Mouse (Mus musculus) hindbrain, embryonic 11.5 days (tissue): ENCODE measurements at regions not wholly inside any gene's neighbourhood (a gene's known extent, or its start where the extent isn't known, plus 50 kb on each side); places are given as distances from the start of the nearest gene placed in this dataset.

ENCODE experiments used
- ATAC-seq: fragments of 200-750 bp; cut with Nextera tagmentation; 2 replicates; pipeline ENCODE4 v1.8.0; 2017; ENCODE audit warnings: mild to moderate bottlenecking, moderate TSS enrichment, moderate library complexity; ENCODE audit not compliant: low FRiP score
- DNase-seq: peaks from one replicate; pipeline ENCODE4 v3.0.0-alpha.2; 2015; ENCODE audit warnings: low spot score
- H3K27ac ChIP-seq: fragments of 300-500 bp; sonication (generic); 2 replicates; pipeline ENCODE4 v1.5.1; 2014; ENCODE audit warnings: mild to moderate bottlenecking, low read depth, low read length
- H3K27me3 ChIP-seq: fragments of 300-500 bp; sonication (generic); 2 replicates; pipeline ENCODE4 v1.6.1; 2014; ENCODE audit warnings: mild to moderate bottlenecking, low read length, moderate library complexity, mixed read lengths; ENCODE audit not compliant: control insufficient read depth, insufficient read depth
- H3K36me3 ChIP-seq: fragments of 300-500 bp; sonication (generic); 2 replicates; pipeline ENCODE4 v1.6.1; 2014; ENCODE audit warnings: mild to moderate bottlenecking, low read length, moderate library complexity, mixed read lengths; ENCODE audit not compliant: control insufficient read depth, insufficient read depth
- H3K4me1 ChIP-seq: fragments of 300-500 bp; sonication (generic); replicated peaks from 2 replicates; pipeline ENCODE4 v1.6.1; 2014; ENCODE audit warnings: low read length, mixed read lengths; ENCODE audit not compliant: control insufficient read depth, insufficient read depth
- H3K4me2 ChIP-seq: fragments of 300-500 bp; sonication (generic); replicated peaks from 2 replicates; pipeline ENCODE4 v1.6.1; 2014; ENCODE audit warnings: mild to moderate bottlenecking, low read depth, low read length
- H3K4me3 ChIP-seq: fragments of 300-500 bp; sonication (generic); 2 replicates; pipeline ENCODE4 v1.5.1; 2014; ENCODE audit warnings: low read depth, low read length
- H3K9ac ChIP-seq: fragments of 300-500 bp; sonication (generic); 2 replicates; pipeline ENCODE4 v1.6.1; 2014; ENCODE audit warnings: low read depth, low read length
- H3K9me3 ChIP-seq: fragments of 300-500 bp; sonication (generic); 2 replicates; pipeline ENCODE4 v1.6.1; 2016; ENCODE audit warnings: low read length; ENCODE audit not compliant: control insufficient read depth
- WGBS: fragments of 180-500 bp; shearing (Covaris S2); extraction: QIAGEN DNeasy Blood & Tissue Kit; methylation state at CpG from one replicate; pipeline ENCODE4 v1.1.7; 2014; 5-methylcytosine and 5-hydroxymethylcytosine counted together

DNA sequence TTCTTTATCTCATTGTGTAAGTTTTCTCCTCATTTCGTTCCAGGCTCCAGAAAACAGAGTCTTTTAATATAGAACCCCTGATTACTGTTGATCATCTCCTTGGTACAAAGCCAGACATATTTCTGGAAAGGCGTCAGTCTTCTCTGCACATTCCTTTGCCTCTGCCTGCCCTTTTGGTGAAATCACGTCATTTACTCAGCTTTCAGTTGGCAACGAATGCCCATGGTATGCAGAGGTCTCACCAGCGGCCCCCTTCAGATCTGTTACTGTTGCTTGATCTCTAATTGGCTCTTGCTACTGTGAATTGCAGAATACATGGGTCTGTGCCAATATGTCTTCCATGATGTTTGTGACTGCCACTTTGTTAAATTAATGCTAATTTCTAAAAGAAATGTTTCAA is 412.0 kb upstream of the Pitx2 start:
- DNase-seq (no peak), ATAC-seq (no peak)
- Histone ChIP-seq H3K4me2 (no peak overlapping the region), H3K9ac (no peak overlapping the region), H3K9me3 (no peaks in the 10 kb centered on the region), H3K4me1 (no peaks in the 10 kb centered on the region), H3K36me3 (no peaks in the 10 kb centered on the region), H3K27ac (no peak overlapping the region), H3K4me3 (no peak overlapping the region), H3K27me3 (no peaks in the 10 kb centered on the region)
- WGBS, result 79% methylated on average over 5 of the region's 5 CpGs

DNA sequence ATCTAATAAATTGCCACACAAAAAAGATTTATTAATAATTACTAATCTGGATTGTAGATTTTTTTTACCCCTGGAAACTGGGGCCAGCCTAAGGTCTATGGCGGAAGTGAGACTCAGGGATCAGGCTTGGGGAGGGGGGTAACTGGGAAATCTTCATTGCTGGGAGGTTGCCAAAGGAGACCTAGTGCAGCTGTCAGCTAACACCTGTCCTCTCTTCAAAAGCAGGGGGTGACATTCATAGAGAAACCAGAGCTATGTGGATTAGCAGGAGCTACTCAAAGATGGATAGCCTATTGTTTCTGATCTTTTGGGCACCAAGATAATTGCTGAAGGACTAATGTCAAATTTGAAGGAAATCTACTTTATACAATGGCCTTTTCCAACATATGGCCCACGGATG is 403.7 kb upstream of the Pitx2 start:
- Histone ChIP-seq H3K9me3 (no peaks in the 10 kb centered on the region), H3K27ac (no peak overlapping the region), H3K4me3 (no peak overlapping the region), H3K4me1 (no peaks in the 10 kb centered on the region), H3K9ac (no peak overlapping the region), H3K4me2 (no peak overlapping the region), H3K36me3 (no peaks in the 10 kb centered on the region), H3K27me3 (no peaks in the 10 kb centered on the region)
- ATAC-seq, result no peak
- WGBS, result 82% methylated on average over 2 of the region's 2 CpGs
- no peak for DNase-seq

DNA sequence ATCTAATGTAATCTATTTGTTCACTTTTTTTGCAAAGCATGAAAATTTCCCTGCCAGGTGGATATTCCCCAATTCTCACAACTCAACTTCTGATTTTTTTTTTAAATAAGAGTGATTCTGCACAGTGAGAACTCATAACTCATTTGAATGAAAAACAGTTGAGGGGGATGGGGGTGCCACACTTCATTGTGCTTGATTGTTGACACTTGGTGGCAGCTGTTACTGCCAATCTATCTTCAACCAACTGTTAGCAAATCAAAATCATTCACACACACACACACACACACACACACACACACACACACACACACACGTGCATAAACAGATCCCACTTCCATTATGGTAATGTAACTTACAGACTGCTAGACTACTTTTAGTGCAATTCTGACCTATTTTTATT is 401.8 kb upstream of the Pitx2 start:
- no peak overlapping the region for H3K4me2 ChIP-seq
- no peak overlapping the region for H3K27ac ChIP-seq
- WGBS, result 65% methylated on average over 1 of the region's 1 CpGs
- H3K4me3 ChIP-seq, result no peak overlapping the region
- no peaks in the 10 kb centered on the region for H3K9me3 ChIP-seq
- H3K9ac ChIP-seq, result no peak overlapping the region
- ATAC-seq, result no peak
- peak; percentile 3 for DNase-seq
- no peaks in the 10 kb centered on the region for H3K4me1 ChIP-seq
- H3K36me3 ChIP-seq, result no peaks in the 10 kb centered on the region
- no peaks in the 10 kb centered on the region for H3K27me3 ChIP-seq

DNA sequence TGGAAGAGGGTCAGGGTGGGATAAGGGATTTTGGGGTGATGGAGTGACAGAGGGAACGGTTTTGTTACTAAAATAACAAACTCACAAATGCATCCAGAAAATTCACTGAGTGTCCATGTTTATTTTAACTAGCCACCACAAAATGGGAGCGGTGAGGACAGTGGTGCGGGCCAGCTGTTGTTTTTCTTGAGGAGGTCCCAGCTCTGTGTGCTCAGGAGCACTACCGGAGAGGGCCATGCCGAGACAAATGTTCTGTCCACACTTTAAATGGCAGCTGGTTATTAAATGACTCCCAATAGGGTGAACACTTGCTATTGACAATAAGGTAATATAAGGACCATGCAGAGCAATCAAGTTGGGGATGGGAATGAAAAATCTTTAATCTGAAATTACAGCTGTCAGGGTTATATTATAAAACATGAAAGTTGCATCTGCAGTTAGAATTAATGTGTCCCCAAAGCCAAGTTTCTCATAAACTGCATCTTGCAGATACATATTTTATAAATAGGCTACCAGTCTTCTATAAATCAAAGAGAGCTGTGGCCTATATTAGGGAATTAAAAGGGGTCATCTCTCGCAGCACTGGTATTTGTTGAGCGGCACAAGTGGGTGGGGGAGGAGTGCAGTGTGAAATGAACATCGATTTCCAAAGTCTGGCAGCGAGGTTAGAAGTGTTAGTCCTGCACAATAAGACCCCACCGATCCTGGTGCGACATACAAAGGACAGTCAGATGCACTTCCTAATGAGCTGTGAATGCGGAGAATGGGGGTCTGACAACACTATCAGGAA is 370.1 kb upstream of the Pitx2 start:
- Histone ChIP-seq H3K4me2 (no peak overlapping the region), H3K27ac (no peak overlapping the region), H3K27me3 (no peaks in the 10 kb centered on the region), H3K4me3 (no peak overlapping the region), H3K4me1 (no peaks in the 10 kb centered on the region), H3K36me3 (no peaks in the 10 kb centered on the region), H3K9ac (no peak overlapping the region), H3K9me3 (no peaks in the 10 kb centered on the region)
- ATAC-seq (peak; percentile 46), DNase-seq (peak; percentile 8)
- WGBS, result 36% methylated on average over 12 of the region's 12 CpGs

DNA sequence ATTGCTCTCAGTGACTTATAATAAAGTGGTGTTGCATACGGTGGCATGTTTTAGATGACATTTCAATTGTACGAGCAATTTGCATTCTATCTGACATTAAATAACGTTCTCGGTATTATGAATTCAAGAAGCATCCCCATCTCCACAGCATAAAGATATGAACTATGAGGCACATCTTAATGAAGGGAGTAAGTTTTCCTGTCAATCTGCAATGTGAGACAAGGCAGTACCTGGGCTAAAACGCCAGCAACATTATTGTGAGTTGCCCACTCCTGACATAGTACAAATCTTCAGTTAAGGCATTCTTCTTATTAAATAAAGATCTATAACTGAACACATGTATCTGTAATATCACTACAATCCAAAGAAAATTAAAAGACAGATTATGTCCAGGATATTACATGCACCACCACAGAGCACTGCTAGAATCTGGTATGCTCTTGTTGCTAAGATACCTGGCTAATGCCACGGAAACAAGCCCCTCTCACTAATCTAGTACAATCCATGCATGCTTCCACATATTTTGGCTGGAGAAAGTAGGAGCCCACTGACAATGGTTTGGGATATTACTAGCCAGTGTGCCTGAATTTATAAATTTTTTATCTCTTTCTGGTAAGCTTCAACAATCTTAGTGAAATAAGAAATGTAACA is 349.2 kb upstream of the Pitx2 start:
- Histone ChIP-seq H3K9me3 (no peaks in the 10 kb centered on the region), H3K4me1 (no peaks in the 10 kb centered on the region), H3K27me3 (no peaks in the 10 kb centered on the region), H3K9ac (no peak overlapping the region), H3K36me3 (no peaks in the 10 kb centered on the region), H3K4me3 (no peak overlapping the region), H3K27ac (no peak overlapping the region), H3K4me2 (no peak overlapping the region)
- 84% methylated on average over 6 of the region's 6 CpGs for WGBS
- DNase-seq (no peak), ATAC-seq (no peak)

DNA sequence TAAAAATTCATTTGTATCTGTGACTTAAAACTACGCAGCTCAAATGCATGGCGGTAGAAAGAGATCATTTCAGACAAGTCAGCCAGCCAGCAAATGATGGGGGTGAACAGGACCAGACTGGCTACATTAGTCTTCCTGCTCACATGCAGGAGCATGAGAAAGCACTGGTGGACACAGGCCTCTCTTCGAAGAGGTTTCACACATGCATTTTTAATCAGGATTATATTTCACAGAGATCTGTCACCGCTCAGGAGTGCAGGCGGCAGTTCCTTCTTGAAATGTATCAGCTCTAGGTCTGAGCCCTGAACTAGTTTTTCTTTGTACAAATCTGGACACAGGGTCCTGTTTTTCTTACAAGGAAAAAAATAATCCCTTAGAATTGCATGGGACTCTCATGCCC is 343.2 kb upstream of the Pitx2 start:
- ATAC-seq (no peak; the same call in 1 of the 2 replicates), DNase-seq (peak; percentile 4)
- H3K4me3 ChIP-seq, result no peak overlapping the region
- no peaks in the 10 kb centered on the region for H3K27me3 ChIP-seq
- H3K4me2 ChIP-seq, result no peak overlapping the region
- 63% methylated on average over 5 of the region's 5 CpGs for WGBS
- no peak overlapping the region for H3K27ac ChIP-seq
- no peaks in the 10 kb centered on the region for H3K4me1 ChIP-seq
- no peaks in the 10 kb centered on the region for H3K9me3 ChIP-seq
- no peak overlapping the region for H3K9ac ChIP-seq
- no peaks in the 10 kb centered on the region for H3K36me3 ChIP-seq

DNA sequence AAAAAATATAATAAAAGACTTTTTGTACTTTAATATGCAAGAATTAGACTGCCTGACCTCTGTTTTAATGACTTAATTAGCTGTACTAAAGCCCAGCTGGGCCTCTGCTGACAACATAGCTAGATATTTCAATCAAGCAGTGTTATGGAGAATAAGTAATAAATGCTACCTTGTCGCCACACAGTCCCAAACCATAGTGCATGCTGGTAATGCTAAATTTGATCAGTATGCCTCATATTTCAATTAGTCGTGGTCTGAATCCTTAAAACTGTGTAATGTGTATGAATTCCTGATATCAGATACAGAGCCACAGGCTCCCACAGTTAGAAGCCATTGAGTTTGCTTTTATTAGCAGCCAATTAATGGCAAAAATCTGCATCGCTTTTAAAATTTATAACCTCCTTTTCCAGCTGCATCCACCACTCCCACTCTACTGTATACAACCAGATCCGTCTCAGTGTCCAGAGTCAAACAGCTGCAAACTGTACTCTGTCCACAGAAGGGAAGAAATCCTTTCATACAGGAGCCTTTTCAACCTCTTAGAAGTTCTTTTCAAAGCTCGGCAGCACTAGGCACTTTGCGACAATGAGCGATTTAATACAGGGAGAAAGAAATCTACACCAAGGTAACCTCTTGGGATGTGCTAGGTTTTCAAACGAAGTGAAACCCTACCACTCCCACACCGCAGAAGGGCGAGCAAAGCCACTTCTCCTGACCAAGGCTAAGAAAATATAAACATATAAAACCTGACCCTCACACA is 317.8 kb upstream of the Pitx2 start:
- no peaks in the 10 kb centered on the region for H3K4me1 ChIP-seq
- no peak overlapping the region for H3K27ac ChIP-seq
- peak; percentile 11 for DNase-seq
- no peaks in the 10 kb centered on the region for H3K9me3 ChIP-seq
- no peaks in the 10 kb centered on the region for H3K27me3 ChIP-seq
- WGBS, result 53% methylated on average over 10 of the region's 10 CpGs
- no peak overlapping the region for H3K4me3 ChIP-seq
- H3K4me2 ChIP-seq, result no peak overlapping the region
- H3K36me3 ChIP-seq, result no peaks in the 10 kb centered on the region
- H3K9ac ChIP-seq, result no peak overlapping the region
- ATAC-seq, result peak; percentile 63

DNA sequence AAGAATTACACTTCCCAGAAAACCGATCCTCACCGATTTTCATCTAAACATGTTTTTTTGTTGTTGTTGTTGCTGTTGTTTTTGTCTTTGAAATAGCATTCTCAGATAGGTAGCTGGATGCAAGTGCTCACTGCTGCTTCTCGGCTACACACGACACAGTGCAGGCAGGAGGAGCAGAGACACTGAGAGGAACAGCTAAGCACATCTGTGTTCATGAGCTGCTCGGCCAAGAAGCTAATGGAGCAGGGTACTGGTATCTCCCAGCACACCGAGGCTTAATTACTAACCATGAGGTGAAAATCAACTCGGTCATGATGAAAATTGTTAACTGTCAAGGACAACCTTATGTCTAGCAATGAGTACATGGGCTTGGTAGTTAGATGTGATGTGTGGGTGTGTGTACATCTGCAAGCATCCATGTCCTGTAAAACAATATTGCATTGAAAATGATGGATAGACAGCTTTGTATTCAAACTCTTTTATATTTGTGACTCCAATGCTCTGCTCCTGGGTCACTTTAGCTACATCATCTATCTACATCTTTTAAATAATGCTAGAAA is 316.0 kb upstream of the Pitx2 start:
- Histone ChIP-seq H3K27me3 (no peaks in the 10 kb centered on the region), H3K36me3 (no peaks in the 10 kb centered on the region), H3K27ac (no peak overlapping the region), H3K9me3 (no peaks in the 10 kb centered on the region), H3K4me3 (no peak overlapping the region), H3K4me2 (no peak overlapping the region), H3K4me1 (no peaks in the 10 kb centered on the region), H3K9ac (no peak overlapping the region)
- ATAC-seq (peak; percentile 51; the same call in 1 of the 2 replicates), DNase-seq (no peak)
- WGBS, result 75% methylated on average over 7 of the region's 7 CpGs
